Mouse (Mus musculus) small intestine, adult 10 weeks (tissue): Measurements from ENCODE around the gene Gnaz. TPM values are rescaled to one million over a fixed set of nuclear protein-coding genes. Genes with fewer than 3 reads are reported as not detected.

Experiments
- polyA plus RNA-seq: library from polyadenylated mRNA; stranded (reverse); fragments of 350-450 nt; fragmentation: Illumina TruSeq; extraction: RNeasy Lipid Tissue Mini Kit (QIAGEN cat#74804); gene quantifications from one replicate; pipeline ENCODE4 v1.2.3, GENCODE M21; 2014; ENCODE audit warnings: low replicate concordance

The Gnaz gene
- polyA plus RNA-seq: 0.48 TPM

GRCm38 (mm10) chr10:74966850-74967451, at the start of gene Gnaz:
Gnaz (plus strand) TSS chr10:74967177.

DNA sequence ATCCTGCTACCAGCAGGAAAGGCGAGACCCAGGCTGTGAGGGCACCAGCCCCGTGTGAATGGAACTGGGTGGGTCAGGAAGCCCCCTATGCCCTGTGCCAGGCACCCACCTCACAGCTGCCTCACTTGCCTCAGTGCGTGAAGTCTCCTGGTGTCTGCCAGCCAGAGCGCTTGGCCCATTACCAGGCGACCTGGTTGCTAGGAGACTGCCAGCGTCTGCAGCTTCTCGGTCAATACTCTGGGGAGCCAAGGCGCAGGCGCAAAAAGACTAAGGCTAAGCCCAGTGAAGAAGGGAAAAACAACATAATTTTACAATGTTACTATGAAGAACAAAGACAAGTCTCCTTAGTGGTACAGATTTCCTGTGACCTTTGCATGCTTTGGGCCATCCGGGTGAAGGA, 65.4 kb downstream of the Gnaz start, which contains the start of gene Rsph14:
Rsph14 (minus strand) TSS at position 192 of the 400 bp plus-strand sequence.

GRCm38 (mm10) chr10:75036883-75037379, 70.0 kb downstream of the Gnaz start, which contains the start of gene Rab36:
Rab36 (plus strand) TSS chr10:75037058.

GRCm38 (mm10) chr10:75060217-75060842, 93.4 kb downstream of the Gnaz start, which contains the start of gene Bcr:
Bcr (plus strand) TSS chr10:75060592.

Other genes starting within 250 kb of the Gnaz start
- not detected for gene Rsph14, start 65.4 kb downstream of the Gnaz start, polyA plus RNA-seq
- 0.26 TPM for gene Rab36, start 69.9 kb downstream of the Gnaz start, polyA plus RNA-seq
- gene Bcr, start 93.4 kb downstream of the Gnaz start, polyA plus RNA-seq: 23.2 TPM
- 20.9 TPM for gene Specc1l, start 244.9 kb downstream of the Gnaz start, polyA plus RNA-seq